Mouse (Mus musculus): Measurements from ENCODE around the gene Hbp1.

- TF ChIP-seq CTCF (IDR thresholded peaks at IDR 0.05; ENCODE audit: extremely low read depth, insufficient read length, insufficient replicate concordance, low read depth, low read length) (no peak), POLR2A (IDR thresholded peaks at IDR 0.05; ENCODE audit: low read depth, low read length) (no peak)
Observed at GRCm38 (mm10) chr12:31984664-31985063, 34.3 kb upstream of the Hbp1 start.
